Mouse (Mus musculus): Measurements from ENCODE around the gene Slc25a18. TPM values are rescaled to one million over a fixed set of nuclear protein-coding genes. Genes with fewer than 3 reads are reported as not detected.

Slc25a18 gene
- 0.25 and 0.36 TPM in 2 replicates for polyA plus RNA-seq (2012)

GRCm38 (mm10) chr6:120773149-120773628, at the start of gene Slc25a18:
Gene Slc25a18, plus strand, starts transcription at chr6:120773578.
- no peak for TF ChIP-seq GATA1 (IDR thresholded peaks at IDR 0.05; ENCODE audit: low read length)

- no peak for TF ChIP-seq GATA1 (IDR thresholded peaks at IDR 0.05; ENCODE audit: low read length)
These were observed 47.4 kb upstream of the Slc25a18 start for GRCm38 (mm10) chr6:120725986-120726385.

GRCm38 (mm10) chr6:120736011-120736410, 37.4 kb upstream of the Slc25a18 start:
- no peak for TF ChIP-seq GATA1 (IDR thresholded peaks at IDR 0.05; ENCODE audit: low read length)

- TF ChIP-seq GATA1 (IDR thresholded peaks at IDR 0.05; ENCODE audit: low read length), result no peak
These were observed 36.8 kb upstream of the Slc25a18 start for GRCm38 (mm10) chr6:120736566-120736965.

GRCm38 (mm10) chr6:120743130-120743529, 30.2 kb upstream of the Slc25a18 start:
- TF ChIP-seq GATA1 (IDR thresholded peaks at IDR 0.05; ENCODE audit: low read length), result no peak

GRCm38 (mm10) chr6:120744266-120744665, 29.1 kb upstream of the Slc25a18 start:
- TF ChIP-seq GATA1 (IDR thresholded peaks at IDR 0.05; ENCODE audit: low read length), result no peak

GRCm38 (mm10) chr6:120746416-120746815, 27.0 kb upstream of the Slc25a18 start:
- no peak for TF ChIP-seq GATA1 (IDR thresholded peaks at IDR 0.05; ENCODE audit: low read length)

- no peak for TF ChIP-seq GATA1 (IDR thresholded peaks at IDR 0.05; ENCODE audit: low read length)
These were observed 12.2 kb upstream of the Slc25a18 start for GRCm38 (mm10) chr6:120761151-120761550.

- TF ChIP-seq GATA1 (IDR thresholded peaks at IDR 0.05; ENCODE audit: low read length), result no peak
These were observed 3.4 kb upstream of the Slc25a18 start for GRCm38 (mm10) chr6:120769972-120770371.

- TF ChIP-seq GATA1 (IDR thresholded peaks at IDR 0.05; ENCODE audit: low read length), result no peak
These were observed 2.0 kb upstream of the Slc25a18 start for GRCm38 (mm10) chr6:120771366-120771765.

- TF ChIP-seq GATA1 (IDR thresholded peaks at IDR 0.05; ENCODE audit: low read length), result no peak
These were observed 1.4 kb upstream of the Slc25a18 start for GRCm38 (mm10) chr6:120772025-120772424.

GRCm38 (mm10) chr6:120773763-120774162, 385 bp downstream of the Slc25a18 start:
- no peak for TF ChIP-seq GATA1 (IDR thresholded peaks at IDR 0.05; ENCODE audit: low read length)

- no peak for TF ChIP-seq GATA1 (IDR thresholded peaks at IDR 0.05; ENCODE audit: low read length)
These were observed 2.9 kb downstream of the Slc25a18 start for GRCm38 (mm10) chr6:120776286-120776685.

- TF ChIP-seq GATA1 (IDR thresholded peaks at IDR 0.05; ENCODE audit: low read length), result no peak
These were observed 4.2 kb downstream of the Slc25a18 start for GRCm38 (mm10) chr6:120777533-120777932.

GRCm38 (mm10) chr6:120778226-120778625, 4.8 kb downstream of the Slc25a18 start:
- no peak for TF ChIP-seq GATA1 (IDR thresholded peaks at IDR 0.05; ENCODE audit: low read length)

GRCm38 (mm10) chr6:120782948-120783347, 9.6 kb downstream of the Slc25a18 start:
- no peak for TF ChIP-seq GATA1 (IDR thresholded peaks at IDR 0.05; ENCODE audit: low read length)

GRCm38 (mm10) chr6:120784351-120784750, 11.0 kb downstream of the Slc25a18 start:
- no peak for TF ChIP-seq GATA1 (IDR thresholded peaks at IDR 0.05; ENCODE audit: low read length)

- no peak for TF ChIP-seq GATA1 (IDR thresholded peaks at IDR 0.05; ENCODE audit: low read length)
These were observed 14.8 kb downstream of the Slc25a18 start for GRCm38 (mm10) chr6:120788068-120788607.
